Mouse (Mus musculus): ENCODE data around the gene Hdac4.

The Hdac4 gene

GRCm38 (mm10) chr1:91961231-91961630 is 234.3 kb downstream of the Hdac4 start:
- Histone ChIP-seq H3K36me3 (ENCODE audit: control insufficient read depth, insufficient read depth, low read length, poor library complexity, severe bottlenecking) (no peaks in the 10 kb centered on the region), H3K27me3 (ENCODE audit: control insufficient read depth, insufficient read depth, low read length, poor library complexity, severe bottlenecking) (no peaks in the 10 kb centered on the region)
- DNase-seq (ENCODE audit: low read depth, low spot score), result no peak

- DNase-seq (ENCODE audit: low read depth, low spot score), result no peak
- H3K27me3 ChIP-seq (ENCODE audit: control insufficient read depth, insufficient read depth, low read length, poor library complexity, severe bottlenecking), result no peaks in the 10 kb centered on the region
- H3K36me3 ChIP-seq (ENCODE audit: control insufficient read depth, insufficient read depth, low read length, poor library complexity, severe bottlenecking), result no peaks in the 10 kb centered on the region
These were observed 235.6 kb downstream of the Hdac4 start for GRCm38 (mm10) chr1:91959891-91960290.

GRCm38 (mm10) chr1:91959044-91959443 is 236.5 kb downstream of the Hdac4 start:
- DNase-seq (ENCODE audit: low read depth, low spot score), result no peak
- Histone ChIP-seq H3K36me3 (ENCODE audit: control insufficient read depth, insufficient read depth, low read length, poor library complexity, severe bottlenecking) (no peaks in the 10 kb centered on the region), H3K27me3 (ENCODE audit: control insufficient read depth, insufficient read depth, low read length, poor library complexity, severe bottlenecking) (no peaks in the 10 kb centered on the region)

- no peaks in the 10 kb centered on the region for H3K36me3 ChIP-seq (ENCODE audit: control insufficient read depth, insufficient read depth, low read length, poor library complexity, severe bottlenecking)
- no peaks in the 10 kb centered on the region for H3K27me3 ChIP-seq (ENCODE audit: control insufficient read depth, insufficient read depth, low read length, poor library complexity, severe bottlenecking)
- DNase-seq (ENCODE audit: low read depth, low spot score), result no peak
These were observed 239.3 kb downstream of the Hdac4 start for GRCm38 (mm10) chr1:91956229-91956628.

GRCm38 (mm10) chr1:91954954-91955353 is 240.5 kb downstream of the Hdac4 start:
- H3K36me3 ChIP-seq (ENCODE audit: control insufficient read depth, insufficient read depth, low read length, poor library complexity, severe bottlenecking), result no peaks in the 10 kb centered on the region

GRCm38 (mm10) chr1:91952912-91953311 is 242.6 kb downstream of the Hdac4 start:
- Histone ChIP-seq H3K36me3 (ENCODE audit: control insufficient read depth, insufficient read depth, low read length, poor library complexity, severe bottlenecking) (no peaks in the 10 kb centered on the region), H3K27me3 (ENCODE audit: control insufficient read depth, insufficient read depth, low read length, poor library complexity, severe bottlenecking) (no peaks in the 10 kb centered on the region)
- no peak for DNase-seq (ENCODE audit: low read depth, low spot score)

More at GRCm38 (mm10) chr1:91954954-91955353, 240.5 kb downstream of the Hdac4 start:
- no peaks in the 10 kb centered on the region for H3K27me3 ChIP-seq (ENCODE audit: control insufficient read depth, insufficient read depth, low read length, poor library complexity, severe bottlenecking)
- no peak for DNase-seq (ENCODE audit: low read depth, low spot score)

GRCm38 (mm10) chr1:91947441-91947840 is 248.1 kb downstream of the Hdac4 start:
- DNase-seq (ENCODE audit: low read depth, low spot score), result no peak

GRCm38 (mm10) chr1:91942583-91942982 is 252.9 kb downstream of the Hdac4 start:
- Histone ChIP-seq H3K36me3 (ENCODE audit: control insufficient read depth, insufficient read depth, low read length, poor library complexity, severe bottlenecking) (no peaks in the 10 kb centered on the region; the same call in 1 of the 2 replicates), H3K27me3 (ENCODE audit: control insufficient read depth, insufficient read depth, low read length, poor library complexity, severe bottlenecking) (no peaks in the 10 kb centered on the region)
- DNase-seq (ENCODE audit: low read depth, low spot score), result no peak

More at GRCm38 (mm10) chr1:91947441-91947840, 248.1 kb downstream of the Hdac4 start:
- H3K27me3 ChIP-seq (ENCODE audit: control insufficient read depth, insufficient read depth, low read length, poor library complexity, severe bottlenecking), result no peaks in the 10 kb centered on the region
- H3K36me3 ChIP-seq (ENCODE audit: control insufficient read depth, insufficient read depth, low read length, poor library complexity, severe bottlenecking), result no peaks in the 10 kb centered on the region; the same call in 1 of the 2 replicates

- DNase-seq (ENCODE audit: low read depth, low spot score), result no peak
- Histone ChIP-seq H3K36me3 (ENCODE audit: control insufficient read depth, insufficient read depth, low read length, poor library complexity, severe bottlenecking) (no peaks in the 10 kb centered on the region; the same call in 1 of the 2 replicates), H3K27me3 (ENCODE audit: control insufficient read depth, insufficient read depth, low read length, poor library complexity, severe bottlenecking) (no peaks in the 10 kb centered on the region)
These were observed 253.5 kb downstream of the Hdac4 start for GRCm38 (mm10) chr1:91942031-91942430.

GRCm38 (mm10) chr1:91941094-91941493 is 254.4 kb downstream of the Hdac4 start:
- no peak for DNase-seq (ENCODE audit: low read depth, low spot score)
- no peaks in the 10 kb centered on the region for H3K27me3 ChIP-seq (ENCODE audit: control insufficient read depth, insufficient read depth, low read length, poor library complexity, severe bottlenecking)

GRCm38 (mm10) chr1:91935171-91935570 is 260.3 kb downstream of the Hdac4 start:
- no peak for DNase-seq (ENCODE audit: low read depth, low spot score)
- peaks cover 4% of the 10 kb centered on the region; the same call in 1 of the 2 replicates for H3K36me3 ChIP-seq (ENCODE audit: control insufficient read depth, insufficient read depth, low read length, poor library complexity, severe bottlenecking)
- H3K27me3 ChIP-seq (ENCODE audit: control insufficient read depth, insufficient read depth, low read length, poor library complexity, severe bottlenecking), result no peaks in the 10 kb centered on the region

More at GRCm38 (mm10) chr1:91941094-91941493, 254.4 kb downstream of the Hdac4 start:
- no peaks in the 10 kb centered on the region for H3K36me3 ChIP-seq (ENCODE audit: control insufficient read depth, insufficient read depth, low read length, poor library complexity, severe bottlenecking)

- peaks cover 4% of the 10 kb centered on the region; the same call in 1 of the 2 replicates for H3K36me3 ChIP-seq (ENCODE audit: control insufficient read depth, insufficient read depth, low read length, poor library complexity, severe bottlenecking)
- DNase-seq (ENCODE audit: low read depth, low spot score), result no peak
- no peaks in the 10 kb centered on the region for H3K27me3 ChIP-seq (ENCODE audit: control insufficient read depth, insufficient read depth, low read length, poor library complexity, severe bottlenecking)
These were observed 261.8 kb downstream of the Hdac4 start for GRCm38 (mm10) chr1:91933681-91934080.

GRCm38 (mm10) chr1:91932221-91932620 is 263.3 kb downstream of the Hdac4 start:
- no peaks in the 10 kb centered on the region for H3K27me3 ChIP-seq (ENCODE audit: control insufficient read depth, insufficient read depth, low read length, poor library complexity, severe bottlenecking)
- DNase-seq (ENCODE audit: low read depth, low spot score), result no peak
- H3K36me3 ChIP-seq (ENCODE audit: control insufficient read depth, insufficient read depth, low read length, poor library complexity, severe bottlenecking), result peaks cover 4% of the 10 kb centered on the region; the same call in 1 of the 2 replicates

- peaks cover 4% of the 10 kb centered on the region; the same call in 1 of the 2 replicates for H3K36me3 ChIP-seq (ENCODE audit: control insufficient read depth, insufficient read depth, low read length, poor library complexity, severe bottlenecking)
- no peak for DNase-seq (ENCODE audit: low read depth, low spot score)
- H3K27me3 ChIP-seq (ENCODE audit: control insufficient read depth, insufficient read depth, low read length, poor library complexity, severe bottlenecking), result no peaks in the 10 kb centered on the region
These were observed 263.7 kb downstream of the Hdac4 start for GRCm38 (mm10) chr1:91931786-91932185.

GRCm38 (mm10) chr1:91931196-91931595 is 264.3 kb downstream of the Hdac4 start:
- Histone ChIP-seq H3K36me3 (ENCODE audit: control insufficient read depth, insufficient read depth, low read length, poor library complexity, severe bottlenecking) (peaks cover 4% of the 10 kb centered on the region; the same call in 1 of the 2 replicates), H3K27me3 (ENCODE audit: control insufficient read depth, insufficient read depth, low read length, poor library complexity, severe bottlenecking) (no peaks in the 10 kb centered on the region)
- no peak for DNase-seq (ENCODE audit: low read depth, low spot score)

- DNase-seq (ENCODE audit: low read depth, low spot score), result no peak
- Histone ChIP-seq H3K27me3 (ENCODE audit: control insufficient read depth, insufficient read depth, low read length, poor library complexity, severe bottlenecking) (no peaks in the 10 kb centered on the region), H3K36me3 (ENCODE audit: control insufficient read depth, insufficient read depth, low read length, poor library complexity, severe bottlenecking) (peaks cover 4% of the 10 kb centered on the region; the same call in 1 of the 2 replicates)
These were observed 266.4 kb downstream of the Hdac4 start for GRCm38 (mm10) chr1:91929051-91929450.
